Mouse (Mus musculus) heart, postnatal 25 days (tissue): ENCODE results near the gene Adcy7. TPM values are rescaled to one million over a fixed set of nuclear protein-coding genes. Genes with fewer than 3 reads are reported as not detected.

Experiments
- DNase-seq: peaks from one replicate; pipeline ENCODE4 v3.0.0; 2022; ENCODE audit warnings: low spot score
- intact Hi-C: fragments of 180-260 bp; cut with DNase I; formaldehyde crosslinking; loops from one replicate; pipeline ENCODE4 v1.15.1; 2025
- total RNA-seq, 2 experiments: library from RNA; stranded (reverse); gene quantifications; 2 replicates each; pipeline ENCODE4 v1.2.3; 2021

Gene Adcy7
- total RNA-seq, 2 experiments from 2014 or later = 7.0 to 8.8 TPM

DNA sequence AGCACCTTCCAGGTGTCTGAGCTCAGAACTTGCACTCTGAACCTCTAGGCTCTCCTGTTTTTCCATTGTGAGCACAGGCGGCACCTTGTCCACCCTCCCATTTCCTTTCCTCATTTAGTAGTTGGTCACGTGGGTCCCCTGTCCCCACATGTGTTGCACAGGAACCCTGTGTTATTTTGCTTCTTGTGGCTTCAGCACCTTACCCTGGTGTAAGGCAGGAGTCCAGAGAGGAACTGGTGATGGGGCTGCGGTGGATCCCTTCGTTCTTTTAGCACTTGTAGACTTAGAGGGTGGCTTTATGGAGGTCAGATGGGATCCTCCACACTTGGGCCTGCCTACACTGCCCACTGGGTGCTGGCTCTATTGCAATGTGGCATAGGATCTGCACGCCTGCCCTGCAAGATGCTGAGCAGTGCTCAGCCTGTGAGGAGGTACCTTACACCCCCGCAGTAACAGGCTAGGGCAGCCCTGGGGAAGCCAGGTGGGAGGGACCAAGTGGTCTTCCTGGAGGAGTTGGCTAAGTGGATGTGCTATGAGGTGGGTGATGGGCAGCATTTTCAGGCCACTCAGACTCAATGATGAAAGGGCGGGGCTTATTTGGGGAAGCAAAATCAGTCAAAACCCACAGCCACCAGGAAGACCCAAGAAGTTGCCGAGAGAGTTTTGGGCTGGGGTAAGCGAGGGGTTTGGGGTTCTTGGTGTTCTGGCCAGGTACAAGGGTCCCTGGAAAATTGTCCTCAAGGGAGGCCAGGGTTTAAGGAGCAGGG lies 21.6 kb downstream of the Adcy7 start:
- DNase-seq = no peak

DNA sequence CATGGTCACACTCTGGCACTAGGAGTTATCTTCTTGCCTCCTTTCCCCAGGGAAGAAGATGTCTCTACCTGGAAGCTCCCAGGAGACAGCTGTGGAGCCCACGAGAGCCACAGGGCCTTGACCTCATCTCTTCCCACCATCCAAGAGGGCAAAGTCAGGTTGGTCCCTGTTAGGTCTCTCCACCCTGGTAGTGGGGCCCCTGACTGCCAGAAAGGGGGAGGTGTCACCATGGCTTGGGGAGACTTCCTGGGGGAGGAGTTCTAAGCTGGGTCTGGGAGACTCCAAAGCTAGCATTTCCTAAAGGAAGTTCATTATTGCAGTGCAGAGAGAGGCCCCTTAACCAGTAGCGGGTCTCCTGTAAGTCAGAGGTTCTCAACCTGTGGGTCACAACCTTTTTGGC lies 22.8 kb downstream of the Adcy7 start:
- intact Hi-C loops = no loop called here

More for the DNA sequence above, 21.6 kb downstream of the Adcy7 start:
- intact Hi-C loops = no loop called here

DNA sequence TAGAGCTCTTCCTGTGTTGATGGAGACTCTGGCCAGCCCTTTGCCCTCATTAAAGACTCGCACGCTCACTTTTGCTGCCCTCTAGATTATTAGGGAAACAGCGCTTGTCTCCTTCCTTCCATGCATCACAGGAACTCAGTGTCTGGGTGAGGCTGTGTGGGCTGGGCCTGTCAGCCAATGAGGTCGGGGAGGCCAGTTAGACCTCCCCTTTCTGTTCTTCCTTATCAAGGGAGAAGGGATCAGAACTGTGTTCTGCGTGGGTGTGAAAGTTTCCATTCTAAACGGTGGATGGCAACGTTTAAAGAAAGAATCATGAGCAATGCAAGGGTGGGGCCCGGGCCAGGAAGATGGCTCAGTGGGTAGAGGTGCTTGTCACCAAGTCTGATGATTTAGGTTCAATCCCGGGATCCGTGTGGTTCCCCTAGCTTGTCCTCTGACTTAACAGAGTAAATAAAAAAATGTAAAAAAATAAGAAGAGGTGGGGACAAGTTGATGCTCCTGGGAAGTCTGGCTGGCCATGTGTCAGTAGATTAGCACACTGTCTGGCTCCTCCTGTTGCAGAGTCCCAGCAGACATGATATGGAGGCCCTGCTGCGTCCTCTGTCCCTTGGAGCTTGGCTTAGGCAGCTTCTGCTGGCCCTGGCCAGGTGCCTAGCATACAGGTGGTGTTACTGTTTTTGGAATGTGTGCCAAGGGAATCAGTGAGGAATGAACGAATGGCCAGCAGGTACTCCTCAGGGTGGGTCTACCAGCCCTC lies 26.0 kb downstream of the Adcy7 start:
- intact Hi-C loops = no loop called here
- DNase-seq = peak; percentile 58

More for the DNA sequence above, 22.8 kb downstream of the Adcy7 start:
- no peak for DNase-seq

DNA sequence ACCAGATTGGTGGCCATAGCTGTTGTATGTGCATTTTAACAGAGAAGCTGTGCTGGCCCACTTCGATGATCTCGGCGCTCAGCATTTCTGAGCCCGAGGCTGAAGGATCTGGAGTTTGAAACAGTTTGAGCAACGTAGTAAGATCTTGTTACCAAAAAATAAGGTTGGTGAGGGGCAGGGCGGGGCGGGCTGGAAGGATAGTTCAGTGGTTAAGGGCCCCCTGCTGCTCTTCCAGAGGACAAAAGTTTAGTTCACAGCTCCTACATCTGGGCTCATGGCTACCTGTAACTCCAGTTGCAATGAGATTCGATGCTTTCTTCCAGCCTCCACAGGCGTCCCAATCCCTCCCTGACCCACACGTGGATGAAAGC lies 26.5 kb downstream of the Adcy7 start:
- intact Hi-C loops = no loop called here
- DNase-seq = no peak

DNA sequence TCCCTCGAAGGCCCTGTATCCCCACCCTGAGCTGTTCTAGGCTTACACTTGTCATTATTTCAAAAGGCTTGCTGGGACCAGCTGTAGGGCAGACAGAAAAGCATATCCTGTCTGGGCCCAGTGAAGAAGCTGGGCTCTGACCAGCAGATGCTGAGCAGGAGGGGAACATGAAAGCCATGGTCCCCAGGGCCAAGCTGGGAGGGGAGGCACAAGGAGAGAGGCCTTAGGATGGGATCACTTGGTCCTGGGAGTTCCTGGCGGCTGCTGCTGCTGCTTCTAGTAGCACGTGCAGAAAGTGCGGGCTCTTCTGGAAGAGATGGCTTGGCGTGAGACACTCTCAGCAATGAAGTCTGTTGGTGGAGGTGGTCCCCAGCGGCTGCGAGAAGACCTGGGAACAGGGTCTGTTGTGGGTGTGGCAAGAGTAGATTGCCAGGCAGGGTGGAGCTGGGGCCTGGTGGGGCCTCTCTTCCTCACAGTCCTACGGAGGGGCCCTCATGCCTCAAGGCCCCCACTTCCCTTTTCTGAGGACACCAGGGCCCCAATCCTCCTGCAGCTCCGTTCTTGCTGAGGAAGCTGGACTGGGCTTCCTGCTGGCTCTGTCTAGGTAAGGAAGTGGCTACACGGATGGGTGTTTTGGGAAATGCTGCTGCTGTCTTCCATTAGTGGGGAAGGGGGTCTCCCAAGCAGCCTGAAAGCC lies 27.9 kb downstream of the Adcy7 start:
- no peak for DNase-seq

DNA sequence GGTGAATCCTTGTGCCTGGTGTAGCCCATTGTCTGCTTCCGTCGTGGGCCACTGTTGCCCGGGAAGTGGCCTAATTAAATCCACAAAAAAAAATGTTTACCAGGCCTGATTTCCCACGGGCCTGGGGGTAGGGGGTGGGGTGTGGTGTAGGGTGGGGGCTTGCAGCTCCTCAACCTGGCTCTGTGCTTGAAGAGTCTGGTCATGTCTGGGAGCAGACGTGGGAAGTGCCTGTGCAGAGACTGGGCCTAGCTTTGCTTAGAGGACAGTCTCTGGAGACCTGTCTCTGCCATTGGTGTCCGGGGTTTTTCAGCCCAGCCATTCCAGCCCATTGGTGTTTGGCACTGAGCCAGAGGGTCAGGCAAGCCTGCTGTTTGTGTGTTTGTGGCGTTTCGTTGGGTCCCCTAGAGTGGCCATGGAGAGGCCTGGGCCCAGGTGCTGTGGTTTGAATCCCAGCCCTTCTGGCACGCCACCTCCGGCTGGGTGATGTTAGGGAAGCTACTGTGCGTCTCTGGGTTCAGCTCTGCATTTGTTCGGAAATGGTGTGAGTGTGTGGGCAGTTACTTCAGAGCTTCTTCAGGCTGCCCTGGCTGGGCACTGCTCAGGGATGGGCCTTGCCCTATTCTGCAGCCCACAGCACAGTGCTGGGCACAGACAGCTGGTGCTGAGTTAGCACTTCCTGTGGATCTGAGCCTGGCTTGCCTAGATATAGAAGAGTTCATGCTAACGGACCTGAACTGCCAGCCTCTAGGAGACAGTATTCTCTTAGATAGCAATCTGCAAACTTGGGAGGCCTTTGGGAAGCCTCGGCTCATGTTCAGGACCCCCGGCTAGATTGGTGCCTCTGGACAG lies 29.6 kb downstream of the Adcy7 start:
- intact Hi-C loops = no loop called here
- no peak for DNase-seq

More for the DNA sequence above, 27.9 kb downstream of the Adcy7 start:
- intact Hi-C loops = no loop called here

DNA sequence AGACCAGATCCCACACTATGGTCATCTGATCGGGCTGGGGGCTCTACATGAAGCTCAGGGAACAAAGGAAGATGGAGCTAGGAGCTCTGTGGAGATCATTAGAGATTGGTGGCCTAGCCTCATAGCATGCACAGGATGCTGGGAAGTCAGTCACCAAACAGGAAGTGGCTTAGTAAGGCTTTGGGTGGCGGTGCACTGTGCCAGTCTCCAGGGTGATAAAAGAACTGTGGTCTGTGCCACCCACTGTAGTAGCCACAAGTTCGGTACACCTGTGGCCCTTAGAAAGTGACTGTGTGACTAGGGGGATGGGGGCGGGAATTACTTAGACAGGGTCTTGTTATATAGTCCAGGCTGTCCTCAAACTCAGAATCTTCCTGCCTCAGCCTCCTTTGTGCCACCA lies 33.6 kb downstream of the Adcy7 start:
- intact Hi-C loops = loop anchor here (2.0 kb wide), 1 partner anchor 35 kb away; no protein-coding TSS in a partner anchor
- DNase-seq = no peak

DNA sequence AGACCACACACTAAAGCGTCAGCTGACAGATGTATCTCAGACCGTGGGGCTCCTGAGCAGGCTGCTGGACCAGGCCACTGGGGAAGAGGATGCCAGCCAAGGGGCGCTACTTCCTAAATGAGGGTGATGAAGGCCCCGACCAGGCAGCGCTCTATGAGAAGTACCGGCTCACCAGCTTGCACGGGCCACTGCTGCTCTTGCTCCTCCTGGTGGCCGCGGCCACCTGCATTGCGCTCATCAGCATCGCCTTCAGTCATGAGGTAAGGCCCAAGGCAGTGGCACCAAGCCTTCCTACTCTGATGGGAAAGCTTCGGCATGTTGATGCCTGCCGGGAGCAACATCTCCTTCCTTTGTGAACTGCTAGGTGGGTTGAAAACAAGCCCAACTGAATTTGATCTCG lies 34.3 kb downstream of the Adcy7 start:
- intact Hi-C loops = loop anchor here (2.0 kb wide), 1 partner anchor 36 kb away; no protein-coding TSS in a partner anchor
- DNase-seq = no peak

DNA sequence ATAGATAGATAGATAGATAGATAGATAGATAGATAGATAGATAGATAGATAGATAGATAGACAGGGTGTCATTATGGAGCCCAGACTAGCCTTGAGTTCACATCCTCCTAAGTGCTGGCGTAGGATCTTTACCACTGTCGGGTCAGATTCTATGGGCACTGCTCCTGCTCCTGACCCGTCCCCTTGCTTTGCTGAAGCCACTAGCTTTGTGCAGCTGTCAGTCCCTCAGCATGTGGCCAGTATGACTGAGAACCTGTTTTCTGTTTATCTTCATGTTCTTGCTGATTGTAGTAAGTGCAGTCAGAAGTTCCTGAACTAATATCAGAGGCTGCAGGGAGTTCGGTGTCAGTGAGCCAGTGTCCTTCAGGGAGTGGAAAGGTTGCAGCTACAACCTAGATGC lies 35.5 kb downstream of the Adcy7 start:
- intact Hi-C loops = loop anchor here (2.0 kb wide), 1 partner anchor 37 kb away; no protein-coding TSS in a partner anchor
- no peak for DNase-seq

DNA sequence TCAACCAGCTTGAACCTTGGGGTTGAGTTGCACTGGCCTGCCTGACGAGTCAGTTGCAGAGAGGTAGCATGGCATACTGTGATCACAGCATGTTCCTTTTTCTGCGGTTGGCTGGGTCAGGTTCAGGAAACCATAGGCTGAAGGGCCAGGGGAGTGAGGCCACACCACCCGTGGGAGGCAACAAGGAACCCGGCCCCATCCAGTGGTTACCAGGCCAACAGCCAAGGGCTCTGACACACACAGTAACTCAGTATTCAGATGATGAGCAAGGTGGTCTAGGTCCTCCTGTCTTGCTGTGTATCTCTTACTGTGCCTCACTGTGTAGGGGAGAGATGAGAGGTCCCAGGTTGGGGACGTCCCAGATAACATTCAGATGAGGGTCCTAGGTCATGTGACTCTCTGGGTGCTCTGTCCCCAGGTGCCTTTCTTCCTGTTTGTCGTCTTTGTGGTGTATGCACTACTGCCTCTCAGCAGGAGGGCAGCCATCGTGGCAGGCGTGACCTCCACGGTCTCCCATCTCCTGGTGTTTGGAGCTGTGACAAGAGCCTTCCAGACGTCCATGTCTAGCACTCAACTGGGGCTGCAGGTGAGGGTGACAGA lies 37.2 kb downstream of the Adcy7 start:
- DNase-seq = no peak
- intact Hi-C loops = no loop called here

DNA sequence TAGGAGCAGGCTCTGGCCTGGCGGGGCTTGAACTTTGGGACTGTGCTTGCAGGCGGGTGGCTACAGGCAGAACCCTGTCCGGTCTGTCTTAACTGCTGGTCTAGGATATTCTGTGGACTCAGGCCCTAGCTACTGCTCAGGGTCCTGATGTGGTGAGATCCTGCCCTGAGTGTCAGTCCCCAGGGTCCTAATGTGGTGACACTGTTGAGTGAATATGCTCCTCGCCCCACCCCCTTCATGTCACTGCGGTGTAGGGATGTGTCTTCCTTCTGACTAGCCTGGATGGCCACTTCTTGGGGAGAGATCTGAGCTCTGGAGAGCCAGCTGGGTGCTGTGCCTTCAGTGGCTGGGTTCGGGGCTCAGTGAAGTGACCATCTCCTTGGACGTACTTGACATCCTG lies 37.7 kb downstream of the Adcy7 start:
- intact Hi-C loops = no loop called here
- DNase-seq = no peak

DNA sequence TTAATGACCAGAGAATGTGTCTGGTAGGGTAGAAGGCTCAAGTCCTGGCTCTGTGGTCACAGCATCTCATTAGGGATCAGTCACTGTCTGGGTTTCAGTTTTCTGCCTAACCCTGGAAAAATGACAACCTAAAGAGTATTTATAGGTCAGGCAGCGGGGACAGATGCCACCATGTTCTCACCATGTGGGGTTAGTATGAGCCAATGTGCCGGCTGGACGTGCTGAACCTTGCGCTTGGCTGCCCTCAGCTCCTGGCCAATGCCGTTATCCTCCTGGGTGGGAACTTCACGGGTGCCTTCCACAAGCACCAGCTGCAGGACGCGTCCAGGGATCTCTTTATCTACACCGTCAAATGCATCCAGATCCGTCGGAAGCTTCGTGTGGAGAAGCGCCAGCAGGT lies 38.1 kb downstream of the Adcy7 start:
- DNase-seq = no peak
- intact Hi-C loops = no loop called here

DNA sequence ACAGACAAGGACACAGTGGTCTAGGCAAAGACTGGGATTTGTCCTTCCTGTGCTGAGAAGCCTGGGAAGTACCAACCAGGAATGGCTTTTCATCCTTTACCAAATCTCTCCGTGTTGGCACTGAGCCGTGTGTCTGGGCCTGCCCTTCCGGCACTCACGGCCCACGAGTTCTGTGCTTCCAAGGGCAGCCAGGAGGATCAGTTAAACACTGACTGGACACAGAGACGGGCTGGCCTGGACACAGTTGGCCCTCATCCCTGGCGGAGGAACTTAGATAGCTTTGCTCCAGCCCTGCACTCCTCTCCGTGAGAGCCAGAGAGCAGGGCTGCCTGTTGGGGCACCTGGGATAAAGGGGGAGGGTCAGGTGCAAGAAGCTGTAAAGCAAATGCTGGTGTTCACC lies 40.8 kb downstream of the Adcy7 start:
- peak; percentile 60 for DNase-seq
- intact Hi-C loops = no loop called here

DNA sequence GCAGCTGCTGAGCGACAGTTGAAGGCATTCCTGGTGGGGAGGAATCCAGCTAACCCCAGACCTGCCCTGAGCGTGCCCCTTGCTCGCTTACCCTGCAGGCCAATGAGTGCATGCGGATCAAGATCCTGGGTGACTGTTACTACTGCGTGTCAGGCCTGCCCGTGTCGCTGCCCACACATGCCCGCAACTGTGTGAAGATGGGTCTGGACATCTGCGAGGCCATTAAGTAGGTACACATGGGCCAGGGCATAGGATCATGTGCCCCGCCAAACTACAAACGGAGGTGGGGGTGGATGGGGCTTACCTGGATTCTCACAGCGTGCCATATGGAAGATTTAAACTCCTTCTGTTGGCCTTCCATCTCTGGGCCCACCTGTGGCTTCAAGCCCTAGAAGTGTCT lies 41.8 kb downstream of the Adcy7 start:
- DNase-seq = no peak
- intact Hi-C loops = no loop called here

DNA sequence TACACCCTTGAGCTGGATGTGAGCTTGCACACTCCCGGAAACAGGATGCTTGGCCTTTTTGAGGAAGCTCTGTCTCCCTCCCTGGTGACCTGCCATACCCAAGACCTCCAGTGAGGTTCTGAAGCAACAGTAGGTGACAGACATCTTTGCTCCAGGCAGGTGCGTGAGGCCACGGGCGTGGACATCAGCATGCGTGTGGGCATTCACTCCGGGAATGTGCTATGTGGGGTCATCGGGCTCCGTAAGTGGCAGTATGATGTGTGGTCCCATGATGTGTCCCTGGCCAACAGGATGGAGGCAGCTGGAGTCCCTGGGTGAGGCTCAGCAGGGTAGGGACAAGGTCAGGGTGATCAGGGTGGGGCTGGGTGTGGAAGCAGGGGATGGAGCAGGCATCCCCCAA lies 43.1 kb downstream of the Adcy7 start:
- no peak for DNase-seq
- intact Hi-C loops = no loop called here

DNA sequence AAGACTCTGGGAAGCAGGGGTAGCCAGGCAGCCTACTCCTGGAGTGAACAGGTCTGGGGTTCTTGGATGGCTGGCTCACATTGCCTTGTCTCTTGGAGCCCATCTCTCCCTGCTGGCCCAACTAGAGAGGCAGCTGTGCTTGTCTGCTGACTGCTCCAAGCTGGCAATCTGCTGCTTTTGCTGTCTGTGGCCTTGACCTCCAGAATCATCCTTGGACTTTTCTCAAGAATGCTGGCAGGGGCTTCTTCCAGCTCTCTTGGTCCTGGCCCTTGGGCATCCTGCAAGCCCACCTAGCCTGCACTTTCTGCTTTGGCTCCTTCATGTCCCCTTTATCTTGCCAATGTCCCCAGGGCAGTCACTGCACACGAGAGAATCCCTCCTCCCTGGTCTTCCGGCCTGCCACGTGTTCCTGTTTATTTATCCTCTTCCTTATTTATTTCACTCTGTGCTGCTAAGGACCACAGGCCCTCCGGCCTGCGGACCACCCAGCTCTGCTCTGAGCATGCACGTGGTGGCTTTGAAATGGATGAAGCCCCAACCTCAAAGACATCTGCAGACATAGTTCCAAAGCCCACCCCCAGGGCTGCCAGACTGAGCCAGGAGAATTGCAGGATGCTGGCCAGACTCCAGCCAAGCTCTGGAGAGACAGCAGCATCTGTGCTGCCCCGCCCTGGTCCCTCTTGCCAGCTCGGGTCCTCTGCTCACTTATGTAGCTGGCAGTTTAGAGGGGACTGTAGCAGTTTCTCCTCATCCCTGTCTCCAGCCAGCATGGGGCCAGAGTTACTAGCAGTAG lies 44.1 kb downstream of the Adcy7 start:
- DNase-seq = peak; percentile 61
- intact Hi-C loops = no loop called here

DNA sequence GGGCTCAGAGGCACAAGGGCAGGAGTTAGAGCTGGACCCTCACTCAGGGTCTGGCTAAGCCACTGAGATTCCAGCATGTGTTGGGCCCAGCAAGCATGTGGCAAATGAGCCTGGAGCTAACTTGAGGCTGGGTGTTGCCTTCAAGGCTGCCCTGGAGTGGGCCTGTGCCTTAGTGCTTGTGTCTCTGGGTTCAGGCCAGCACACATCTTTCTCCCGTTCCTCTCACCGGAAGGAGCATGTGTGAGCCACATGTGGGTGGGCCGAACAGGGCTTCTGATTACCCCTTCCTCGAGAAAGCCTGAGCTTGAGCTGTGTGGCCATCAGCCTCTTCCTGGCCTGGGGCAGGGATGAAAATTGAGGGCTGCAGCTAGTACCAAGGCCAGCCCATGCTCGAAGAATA lies 45.1 kb downstream of the Adcy7 start:
- intact Hi-C loops = no loop called here
- no peak for DNase-seq

DNA sequence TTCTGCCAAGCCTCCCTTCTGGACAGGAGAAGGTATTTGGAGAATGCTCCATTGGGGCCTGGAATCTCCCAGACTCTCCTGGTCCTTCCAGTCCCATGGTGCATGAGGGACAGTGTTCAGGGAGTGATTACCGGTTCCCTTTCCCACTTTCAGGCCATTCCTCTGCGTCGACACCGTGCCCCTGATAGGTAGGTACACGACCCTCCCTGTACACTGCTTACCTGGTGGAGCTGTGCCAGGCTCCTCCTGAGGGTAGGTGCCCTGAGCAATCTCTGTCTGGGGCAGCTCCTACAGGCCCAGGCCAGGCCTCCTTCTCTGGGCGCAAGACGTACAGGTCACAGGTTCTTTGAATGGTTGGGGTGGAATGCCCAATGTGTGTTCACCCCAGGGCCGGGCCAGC lies 45.9 kb downstream of the Adcy7 start:
- DNase-seq = no peak
- intact Hi-C loops = no loop called here

DNA sequence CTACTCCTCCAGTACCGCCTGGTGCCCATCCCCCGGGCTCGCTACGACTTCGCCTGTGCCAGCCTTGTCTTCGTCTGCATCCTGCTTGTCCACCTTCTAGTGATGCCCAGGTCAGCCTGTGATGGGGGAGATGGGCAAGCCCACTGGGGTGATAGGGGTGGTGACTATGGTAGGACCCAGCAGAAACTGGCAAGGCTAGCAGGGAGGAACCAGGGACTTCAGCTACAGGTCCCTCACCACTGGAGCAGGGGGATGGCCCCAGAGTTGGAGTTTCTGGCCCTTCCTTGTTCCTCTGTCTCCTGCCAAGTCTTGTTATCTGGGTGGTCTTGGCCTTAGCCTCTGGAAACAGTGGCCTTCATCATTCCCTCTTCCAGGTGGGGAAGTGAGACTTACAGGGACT lies 47.9 kb downstream of the Adcy7 start:
- DNase-seq = no peak
- intact Hi-C loops = no loop called here
